Comparison of ENCODE assay signal across 11 mouse cellular contexts in genomic region chr2:116058511-116058910, GRCm38 (mm10). TPM values are rescaled to one million over a fixed set of nuclear protein-coding genes. Genes with fewer than 3 reads are reported as not detected.
DNase-seq lines count a peak whose midpoint lies in the region; ATAC-seq and TF ChIP-seq lines count a peak whose summit lies in the region.
"Had no signal": no experiment of that assay in that cellular context is flagged by ENCODE, and none has a peak within 500 bp of the region (broad histone marks: within the 10 kb centered on the region; RNA-seq: fewer than 3 reads in every experiment).

No protein-coding gene starts in this region.

- no peak for TF ChIP-seq POLR2A in thymus, adult 2 months (IDR thresholded peaks at IDR 0.05; ENCODE audit: control insufficient read depth, extremely low read depth, insufficient read depth, low read length, poor library complexity)

- no peaks in the 10 kb centered on the region for H3K9me3 ChIP-seq in heart, embryonic 16.5 days (replicated peaks; ENCODE audit: control insufficient read depth, low read length)
- H3K9me3 ChIP-seq in embryonic facial prominence, embryonic 11.5 days (replicated peaks; ENCODE audit: control insufficient read depth, low read length), result no peaks in the 10 kb centered on the region
- H3K9me3 ChIP-seq in hindbrain, embryonic 13.5 days, result no peaks in the 10 kb centered on the region
- no peaks in the 10 kb centered on the region for H3K9me3 ChIP-seq in midbrain, embryonic 15.5 days

- DNase-seq in heart, postnatal 10 days, result no peak
- DNase-seq in embryonic facial prominence, embryonic 11.5 days (ENCODE audit: low spot score), result no peak
- DNase-seq in spleen, postnatal 36 days (ENCODE audit: low spot score in 2 of 2), result no peak
- DNase-seq in thymus, adult 2 months, result no peak
- no peak for DNase-seq in left cerebral cortex, adult 2 months (ENCODE audit: extremely low spot score in 1 of 2, low spot score in 2 of 2)
- DNase-seq: lung, postnatal 4 days; right cerebral cortex, adult 18-20 months had no signal

- intact Hi-C loops in heart, postnatal 10 days (cut with DNase I), result no loop called here
- intact Hi-C loops in left cerebral cortex, adult 2 months (cut with DNase I), result no loop called here

- H3K4me2 ChIP-seq in heart, embryonic 16.5 days (ENCODE audit: low read depth, low read length), result peak overlapping the region; percentile 90; the same call in 1 of the 2 replicates
- 0 out of 2 replicates have a peak overlapping the region, but pooled peaks have one; percentile 2 for H3K4me2 ChIP-seq in embryonic facial prominence, embryonic 11.5 days (ENCODE audit: low read depth, low read length)
- peak overlapping the region; percentile 87 for H3K4me2 ChIP-seq in hindbrain, embryonic 13.5 days
- peak overlapping the region; percentile 82 for H3K4me2 ChIP-seq in midbrain, embryonic 15.5 days

- H3K4me1 ChIP-seq in heart, embryonic 16.5 days (ENCODE audit: control insufficient read depth, insufficient read depth, low read length), result peaks cover 39% of the 10 kb centered on the region
- H3K4me1 ChIP-seq in embryonic facial prominence, embryonic 11.5 days (ENCODE audit: control insufficient read depth, insufficient read depth, low read length), result no peaks in the 10 kb centered on the region; the same call in 1 of the 2 replicates
- H3K4me1 ChIP-seq in hindbrain, embryonic 13.5 days (replicated peaks), result peaks cover 67% of the 10 kb centered on the region
- peaks cover 35% of the 10 kb centered on the region for H3K4me1 ChIP-seq in midbrain, embryonic 15.5 days
- H3K4me1 ChIP-seq in thymus, adult 2 months (replicated peaks; ENCODE audit: control insufficient read depth, insufficient read depth, low read length), result no peaks in the 10 kb centered on the region

- WGBS in heart, embryonic 16.5 days, result 48% methylated on average over 9 of the region's 9 CpGs
- 53% methylated on average over 9 of the region's 9 CpGs for WGBS in embryonic facial prominence, embryonic 11.5 days
- WGBS in hindbrain, embryonic 13.5 days, result 33% methylated on average over 9 of the region's 9 CpGs
- WGBS in midbrain, embryonic 15.5 days, result 53% methylated on average over 9 of the region's 9 CpGs
- WGBS in thymus, adult 2 months, result 78% methylated on average over 9 of the region's 9 CpGs

- no peaks in the 10 kb centered on the region for H3K27me3 ChIP-seq in heart, embryonic 16.5 days (ENCODE audit: control insufficient read depth, insufficient read depth, low read length)
- no peaks in the 10 kb centered on the region for H3K27me3 ChIP-seq in embryonic facial prominence, embryonic 11.5 days (ENCODE audit: control insufficient read depth, insufficient read depth, low read length)
- no peaks in the 10 kb centered on the region for H3K27me3 ChIP-seq in hindbrain, embryonic 13.5 days
- H3K27me3 ChIP-seq in midbrain, embryonic 15.5 days (replicated peaks), result peaks cover 15% of the 10 kb centered on the region
- H3K27me3 ChIP-seq in thymus, adult 2 months (ENCODE audit: control insufficient read depth, insufficient read depth, low read length), result peaks cover 9% of the 10 kb centered on the region; the same call in 1 of the 2 replicates

- TF ChIP-seq CTCF in thymus, adult 2 months (IDR thresholded peaks at IDR 0.05; ENCODE audit: borderline replicate concordance, control insufficient read depth, extremely low read depth, insufficient read depth, low read length, poor library complexity), result no peak
- no peak for TF ChIP-seq CTCF in left cerebral cortex, adult 2 months (IDR thresholded peaks at IDR 0.05)

- 0 out of 2 replicates have a peak, but pooled peaks cover 2% of the 10 kb centered on the region for H3K36me3 ChIP-seq in heart, embryonic 16.5 days (ENCODE audit: control insufficient read depth, insufficient read depth)
- H3K36me3 ChIP-seq in embryonic facial prominence, embryonic 11.5 days (replicated peaks; ENCODE audit: control insufficient read depth, insufficient read depth, low read depth, low read length), result no peaks in the 10 kb centered on the region
- peaks cover 9% of the 10 kb centered on the region for H3K36me3 ChIP-seq in hindbrain, embryonic 13.5 days
- H3K36me3 ChIP-seq in midbrain, embryonic 15.5 days (replicated peaks), result no peaks in the 10 kb centered on the region
- no peaks in the 10 kb centered on the region for H3K36me3 ChIP-seq in thymus, adult 2 months (ENCODE audit: control insufficient read depth, insufficient read depth, low read length)

- H3K27ac ChIP-seq in heart, embryonic 16.5 days (ENCODE audit: low read length), result peak overlapping the region; percentile 7; the same call in 1 of the 2 replicates
- no peak overlapping the region for H3K27ac ChIP-seq in embryonic facial prominence, embryonic 11.5 days (replicated peaks; ENCODE audit: low read depth, low read length)
- H3K27ac ChIP-seq in hindbrain, embryonic 13.5 days, result peak overlapping the region; percentile 99
- H3K27ac ChIP-seq in midbrain, embryonic 15.5 days, result 0 out of 2 replicates have a peak overlapping the region, but pooled peaks have one; percentile 25
- H3K27ac ChIP-seq in thymus, adult 2 months (ENCODE audit: control insufficient read depth, insufficient read depth, low read length), result no peak overlapping the region
- H3K27ac ChIP-seq in left cerebral cortex, adult 2 months, result no peak overlapping the region

- no peak overlapping the region for H3K4me3 ChIP-seq in heart, embryonic 16.5 days (ENCODE audit: low read length)
- H3K4me3 ChIP-seq in embryonic facial prominence, embryonic 11.5 days (ENCODE audit: low read depth, low read length), result no peak overlapping the region
- peak overlapping the region; percentile 83 for H3K4me3 ChIP-seq in hindbrain, embryonic 13.5 days
- peak overlapping the region; percentile 51 for H3K4me3 ChIP-seq in midbrain, embryonic 15.5 days
- no peak overlapping the region for H3K4me3 ChIP-seq in thymus, adult 2 months (ENCODE audit: control insufficient read depth, insufficient read depth, low read length)
- no peak overlapping the region for H3K4me3 ChIP-seq in left cerebral cortex, adult 2 months

- no peak overlapping the region; the same call in 1 of the 2 replicates for H3K9ac ChIP-seq in heart, embryonic 16.5 days (ENCODE audit: low read length)
- no peak overlapping the region for H3K9ac ChIP-seq in embryonic facial prominence, embryonic 11.5 days (replicated peaks; ENCODE audit: low read length)
- H3K9ac ChIP-seq in hindbrain, embryonic 13.5 days, result peak overlapping the region; percentile 100
- peak overlapping the region; percentile 22; the same call in 1 of the 2 replicates for H3K9ac ChIP-seq in midbrain, embryonic 15.5 days

- ATAC-seq in heart, embryonic 16.5 days (replicated peaks; ENCODE audit: extremely low read depth, insufficient read depth, low FRiP score), result no peak
- no peak for ATAC-seq in embryonic facial prominence, embryonic 11.5 days (replicated peaks; ENCODE audit: insufficient number of reproducible peaks, low FRiP score, low TSS enrichment, low read depth)
- no peak for ATAC-seq in hindbrain, embryonic 13.5 days (ENCODE audit: low FRiP score)
- ATAC-seq in midbrain, embryonic 15.5 days (replicated peaks), result no peak
- ATAC-seq: CD4-positive, CD25-positive, alpha-beta regulatory T cell, adult 4 months had no signal

RNA-seq across cellular contexts. Expression of gene Meis2, which starts 7.1 kb away (rescaled TPM):
- 22.1 and 22.6 TPM in 2 replicates for polyA plus RNA-seq in heart, embryonic 16.5 days (2015; fragmentation: Nextera tagmentation; extraction: Ambion mirVana)
- 10 to 100 TPM; 22.4 to 27.5 TPM for total RNA-seq in heart, postnatal 10 days (2021)
- 58.8 and 65.3 TPM in 2 replicates for polyA plus RNA-seq in embryonic facial prominence, embryonic 11.5 days (2014; fragmentation: Nextera tagmentation; extraction: Ambion mirVana)
- 139 and 175 TPM in 2 replicates for polyA plus RNA-seq in hindbrain, embryonic 13.5 days (2015; fragmentation: Nextera tagmentation; extraction: Ambion mirVana)
- polyA plus RNA-seq in midbrain, embryonic 15.5 days (2015; fragmentation: Nextera tagmentation; extraction: Ambion mirVana), result 74.1 and 86.9 TPM in 2 replicates
- 8.8 and 10.5 TPM in 2 replicates for polyA plus RNA-seq in thymus, adult 2 months (2012; rRNA removed)
- 100 to 1,000 TPM; 110 to 116 TPM for total RNA-seq in left cerebral cortex, adult 2 months (2021)
- polyA plus RNA-seq: CD4-positive, CD25-positive, alpha-beta regulatory T cell, adult 4 months had no signal

Comparison
In these comparisons a context has a peak if more than half of its experiments do, and no peak if none do; other contexts are left out.
1. H3K27ac ChIP-seq: peak in heart, embryonic 16.5 days (single experiment), hindbrain, embryonic 13.5 days (single experiment) and midbrain, embryonic 15.5 days (single experiment); none in embryonic facial prominence, embryonic 11.5 days (single experiment), thymus, adult 2 months (single experiment) and left cerebral cortex, adult 2 months (single experiment).
2. H3K4me2 ChIP-seq: peak in every context shown above with its lines; median percentile 90 in heart, embryonic 16.5 days; 87 in hindbrain, embryonic 13.5 days; 82 in midbrain, embryonic 15.5 days; 2 in embryonic facial prominence, embryonic 11.5 days.
3. H3K4me3 ChIP-seq: peak in hindbrain, embryonic 13.5 days (single experiment) and midbrain, embryonic 15.5 days (single experiment); none in heart, embryonic 16.5 days (single experiment), embryonic facial prominence, embryonic 11.5 days (single experiment), thymus, adult 2 months (single experiment) and left cerebral cortex, adult 2 months (single experiment).
4. H3K9ac ChIP-seq: peak in hindbrain, embryonic 13.5 days (single experiment) and midbrain, embryonic 15.5 days (single experiment); none in heart, embryonic 16.5 days (single experiment) and embryonic facial prominence, embryonic 11.5 days (single experiment).